Mouse (Mus musculus) liver, embryonic 15.5 days (tissue): Measurements from ENCODE around the gene Gmip. TPM values are rescaled to one million over a fixed set of nuclear protein-coding genes. Genes with fewer than 3 reads are reported as not detected.
A peak's percentile ranks its signal among the peaks of the same experiment; 100 is the strongest.

Experiments used
- ATAC-seq: fragments of 200-750 bp; cut with Nextera tagmentation; 2 replicates; pipeline ENCODE4 v1.8.0; 2017; ENCODE audit warnings: moderate number of reproducible peaks, mild to moderate bottlenecking, moderate library complexity; ENCODE audit not compliant: insufficient read depth
- H3K27ac ChIP-seq: fragments of 300-500 bp; sonication (generic); replicated peaks from 2 replicates; pipeline ENCODE4 v1.5.1; 2015; ENCODE audit warnings: mild to moderate bottlenecking, inconsistent platforms
- H3K27me3 ChIP-seq: fragments of 300-500 bp; sonication (generic); 2 replicates; pipeline ENCODE4 v1.6.1; 2015; ENCODE audit warnings: mild to moderate bottlenecking, inconsistent platforms
- H3K36me3 ChIP-seq: fragments of 300-500 bp; sonication (generic); replicated peaks from 2 replicates; pipeline ENCODE4 v1.6.1; 2015; ENCODE audit warnings: moderate library complexity, mild to moderate bottlenecking, inconsistent platforms
- H3K4me1 ChIP-seq: fragments of 300-500 bp; sonication (generic); replicated peaks from 2 replicates; pipeline ENCODE4 v1.6.1; 2015; ENCODE audit warnings: inconsistent platforms
- H3K4me2 ChIP-seq: fragments of 300-500 bp; sonication (generic); 2 replicates; pipeline ENCODE4 v1.6.1; 2015; ENCODE audit warnings: moderate library complexity, mild to moderate bottlenecking, inconsistent platforms
- H3K4me3 ChIP-seq: fragments of 300-500 bp; sonication (generic); replicated peaks from 2 replicates; pipeline ENCODE4 v1.5.1; 2015; ENCODE audit warnings: mild to moderate bottlenecking, inconsistent platforms
- H3K9ac ChIP-seq: fragments of 300-500 bp; sonication (generic); 2 replicates; pipeline ENCODE4 v1.6.1; 2015; ENCODE audit warnings: moderate library complexity, mild to moderate bottlenecking, inconsistent platforms
- H3K9me3 ChIP-seq: fragments of 300-500 bp; sonication (generic); replicated peaks from 2 replicates; pipeline ENCODE4 v1.6.1; 2016; ENCODE audit warnings: inconsistent platforms
- WGBS: fragments of 180-500 bp; shearing (Covaris S2); methylation state at CpG from one replicate; pipeline ENCODE4 v1.1.7; 2015; ENCODE audit warnings: mixed read lengths; ENCODE audit not compliant: insufficient replicate concordance; 5-methylcytosine and 5-hydroxymethylcytosine counted together
- polyA plus RNA-seq: library from polyadenylated mRNA; unstranded; fragments of >200 nt; fragmentation: Nextera tagmentation; extraction: Ambion mirVana; gene quantifications from 2 replicates; pipeline ENCODE4 v1.2.1, GENCODE M21; 2015

Gene Gmip
- polyA plus RNA-seq, 1 experiment from 2014 or later: 5.7 TPM

GRCm38 (mm10) chr8:69790773-69791367 is 17.6 kb upstream of the Gmip start, which contains the start of the genes Atp13a1 and Zfp866:
TSS of gene Atp13a1 (plus strand) at chr8:69791163.
TSS of gene Zfp866 (minus strand) at chr8:69791178.
- Histone ChIP-seq H3K9me3 (no peaks in the 10 kb centered on the region), H3K9ac (peak within 1 kb of the TSS; percentile 87), H3K27me3 (no peaks in the 10 kb centered on the region), H3K27ac (peak within 1 kb of the TSS; percentile 99), H3K4me1 (peaks cover 41% of the 10 kb centered on the region), H3K36me3 (peaks cover 28% of the 10 kb centered on the region), H3K4me2 (peak within 1 kb of the TSS; percentile 85), H3K4me3 (peak within 1 kb of the TSS; percentile 93)
- ATAC-seq: peak; percentile 95
- under 1% methylated on average over 38 of the region's 38 CpGs for WGBS

- Histone ChIP-seq H3K9ac (peak overlapping the region; percentile 87), H3K4me2 (peak overlapping the region; percentile 85), H3K27me3 (no peaks in the 10 kb centered on the region), H3K36me3 (peaks cover 35% of the 10 kb centered on the region), H3K27ac (peak overlapping the region; percentile 99), H3K9me3 (no peaks in the 10 kb centered on the region), H3K4me1 (peaks cover 41% of the 10 kb centered on the region), H3K4me3 (peak overlapping the region; percentile 93)
- WGBS: under 1% methylated on average over 48 of the region's 48 CpGs
- ATAC-seq: peak; percentile 65
Measured at GRCm38 (mm10) chr8:69791415-69792068, 16.9 kb upstream of the Gmip start.

- H3K9me3 ChIP-seq: no peaks in the 10 kb centered on the region
- no peaks in the 10 kb centered on the region for H3K27me3 ChIP-seq
- H3K9ac ChIP-seq: no peak overlapping the region
- no peak overlapping the region for H3K4me2 ChIP-seq
- H3K27ac ChIP-seq: no peak overlapping the region
- ATAC-seq: no peak
- H3K4me1 ChIP-seq: peaks cover 41% of the 10 kb centered on the region
- WGBS: 89% methylated on average over 4 of the region's 4 CpGs
- H3K36me3 ChIP-seq: peaks cover 56% of the 10 kb centered on the region
- no peak overlapping the region for H3K4me3 ChIP-seq
Measured at GRCm38 (mm10) chr8:69793666-69794065, 14.8 kb upstream of the Gmip start.

GRCm38 (mm10) chr8:69794096-69794495 is 14.4 kb upstream of the Gmip start:
- Histone ChIP-seq H3K9ac (no peak overlapping the region), H3K4me3 (no peak overlapping the region), H3K9me3 (no peaks in the 10 kb centered on the region), H3K27ac (no peak overlapping the region), H3K4me1 (peaks cover 39% of the 10 kb centered on the region), H3K36me3 (peaks cover 60% of the 10 kb centered on the region), H3K4me2 (no peak overlapping the region), H3K27me3 (no peaks in the 10 kb centered on the region)
- WGBS: 83% methylated on average over 3 of the region's 3 CpGs
- ATAC-seq: no peak

GRCm38 (mm10) chr8:69794901-69795300 is 13.6 kb upstream of the Gmip start:
- peaks cover 68% of the 10 kb centered on the region for H3K36me3 ChIP-seq
- H3K27ac ChIP-seq: no peak overlapping the region
- H3K9me3 ChIP-seq: no peaks in the 10 kb centered on the region
- ATAC-seq: no peak
- H3K4me1 ChIP-seq: peaks cover 31% of the 10 kb centered on the region
- no peak overlapping the region for H3K4me3 ChIP-seq
- no peak overlapping the region for H3K4me2 ChIP-seq
- H3K27me3 ChIP-seq: no peaks in the 10 kb centered on the region
- WGBS: 90% methylated on average over 6 of the region's 6 CpGs
- no peak overlapping the region for H3K9ac ChIP-seq

- Histone ChIP-seq H3K9me3 (no peaks in the 10 kb centered on the region), H3K4me1 (peaks cover 22% of the 10 kb centered on the region), H3K4me2 (no peak overlapping the region), H3K27me3 (no peaks in the 10 kb centered on the region), H3K9ac (no peak overlapping the region), H3K36me3 (peaks cover 87% of the 10 kb centered on the region), H3K4me3 (no peak overlapping the region), H3K27ac (no peak overlapping the region)
- WGBS: 91% methylated on average over 16 of the region's 16 CpGs
- no peak for ATAC-seq
Measured at GRCm38 (mm10) chr8:69796721-69797345, 11.6 kb upstream of the Gmip start.

GRCm38 (mm10) chr8:69797661-69798060 is 10.8 kb upstream of the Gmip start:
- H3K9ac ChIP-seq: no peak overlapping the region
- no peak overlapping the region for H3K27ac ChIP-seq
- H3K36me3 ChIP-seq: peaks cover 96% of the 10 kb centered on the region
- WGBS: 89% methylated on average over 10 of the region's 10 CpGs
- no peak overlapping the region for H3K4me2 ChIP-seq
- H3K27me3 ChIP-seq: no peaks in the 10 kb centered on the region
- peaks cover 14% of the 10 kb centered on the region for H3K4me1 ChIP-seq
- ATAC-seq: no peak
- H3K9me3 ChIP-seq: no peaks in the 10 kb centered on the region
- H3K4me3 ChIP-seq: no peak overlapping the region

- Histone ChIP-seq H3K27ac (no peak overlapping the region), H3K9me3 (no peaks in the 10 kb centered on the region), H3K4me1 (no peaks in the 10 kb centered on the region), H3K4me3 (no peak overlapping the region), H3K4me2 (no peak overlapping the region), H3K36me3 (peaks cover 100% of the 10 kb centered on the region), H3K27me3 (no peaks in the 10 kb centered on the region), H3K9ac (no peak overlapping the region)
- 78% methylated on average over 8 of the region's 8 CpGs for WGBS
- ATAC-seq: no peak
Measured at GRCm38 (mm10) chr8:69799261-69799660, 9.2 kb upstream of the Gmip start.

- no peak for ATAC-seq
- Histone ChIP-seq H3K9ac (no peak overlapping the region), H3K4me2 (no peak overlapping the region), H3K36me3 (peaks cover 99% of the 10 kb centered on the region), H3K4me1 (no peaks in the 10 kb centered on the region), H3K4me3 (no peak overlapping the region), H3K27me3 (no peaks in the 10 kb centered on the region), H3K27ac (no peak overlapping the region), H3K9me3 (no peaks in the 10 kb centered on the region)
- WGBS: 90% methylated on average over 5 of the region's 5 CpGs
Measured at GRCm38 (mm10) chr8:69799946-69800345, 8.5 kb upstream of the Gmip start.

- ATAC-seq: no peak
- WGBS: 85% methylated on average over 4 of the region's 4 CpGs
- no peaks in the 10 kb centered on the region for H3K9me3 ChIP-seq
- H3K27ac ChIP-seq: no peak overlapping the region
- H3K4me1 ChIP-seq: 0 out of 2 replicates have a peak, but pooled peaks cover 2% of the 10 kb centered on the region
- no peaks in the 10 kb centered on the region for H3K27me3 ChIP-seq
- H3K4me3 ChIP-seq: no peak overlapping the region
- H3K36me3 ChIP-seq: peaks cover 99% of the 10 kb centered on the region
- H3K4me2 ChIP-seq: no peak overlapping the region
- no peak overlapping the region for H3K9ac ChIP-seq
Measured at GRCm38 (mm10) chr8:69801796-69802195, 6.7 kb upstream of the Gmip start.

GRCm38 (mm10) chr8:69802216-69802615 is 6.3 kb upstream of the Gmip start:
- Histone ChIP-seq H3K4me3 (no peak overlapping the region), H3K9me3 (no peaks in the 10 kb centered on the region), H3K9ac (no peak overlapping the region), H3K27me3 (no peaks in the 10 kb centered on the region), H3K36me3 (peaks cover 99% of the 10 kb centered on the region), H3K4me2 (no peak overlapping the region), H3K27ac (no peak overlapping the region), H3K4me1 (0 out of 2 replicates have a peak, but pooled peaks cover 6% of the 10 kb centered on the region)
- ATAC-seq: no peak
